11 mouse cellular contexts compared by ENCODE assay signal in genomic region chr11:19641153-19641552, GRCm38 (mm10).
A peak's percentile ranks its signal among the peaks of the same experiment; 100 is the strongest.
DNase-seq lines count a peak whose midpoint lies in the region; ATAC-seq and TF ChIP-seq lines count a peak whose summit lies in the region.
"Had no signal": no experiment of that assay in that cellular context is flagged by ENCODE, and none has a peak within 500 bp of the region (broad histone marks: within the 10 kb centered on the region; RNA-seq: fewer than 3 reads in every experiment).

No protein-coding gene starts in this region.

- H3K9ac ChIP-seq in intestine, embryonic 16.5 days (ENCODE audit: low read depth, low read length), result no peak overlapping the region

- H3K9me3 ChIP-seq in intestine, embryonic 16.5 days (ENCODE audit: control insufficient read depth, low read length), result no peaks in the 10 kb centered on the region

- CTCF ChIA-PET in Patski (lab: Charles Lee), result no interaction called here

- no peaks in the 10 kb centered on the region for H3K4me1 ChIP-seq in intestine, embryonic 16.5 days (ENCODE audit: control insufficient read depth, insufficient read depth, low read length)

- H3K27ac ChIP-seq in intestine, embryonic 16.5 days (ENCODE audit: low read length), result no peak overlapping the region

- TF ChIP-seq CTCF in Patski (IDR thresholded peaks at IDR 0.05), result no peak

- no peak overlapping the region for H3K4me3 ChIP-seq in intestine, embryonic 16.5 days (ENCODE audit: low read length)

- peak; percentile 60 for ATAC-seq in Patski
- ATAC-seq in intestine, embryonic 16.5 days, result no peak
- ATAC-seq: hindbrain, embryonic 16.5 days; midbrain, embryonic 16.5 days had no signal

- DNase-seq in heart, adult 11 months, result peak; percentile 90
- DNase-seq in heart, adult 8-10 months (ENCODE audit: low spot score), result no peak
- DNase-seq in Patski (ENCODE audit: low read depth, low spot score), result no peak
- peak; percentile 27 for DNase-seq in gastrocnemius, postnatal 14 days
- peak; percentile 20 for DNase-seq in kidney, postnatal 10 days
- no peak for DNase-seq in spleen, adult 18-20 months
- no peak for DNase-seq in spleen, postnatal 10 days (ENCODE audit: low spot score in 2 of 2)
- DNase-seq: lung, adult 2 months had no signal

- peaks cover 11% of the 10 kb centered on the region for H3K27me3 ChIP-seq in Patski
- no peaks in the 10 kb centered on the region for H3K27me3 ChIP-seq in intestine, embryonic 16.5 days (replicated peaks; ENCODE audit: control insufficient read depth, insufficient read depth, low read length)

- H3K36me3 ChIP-seq in intestine, embryonic 16.5 days (ENCODE audit: control insufficient read depth, insufficient read depth, low read length), result no peaks in the 10 kb centered on the region

- WGBS in intestine, embryonic 16.5 days, result 74% methylated on average over 8 of the region's 8 CpGs

- POLR2A ChIA-PET in Patski (lab: Charles Lee), result no interaction called here

- in situ Hi-C loops in Patski (cut with MboI; ENCODE audit: low pct_unique_long_range_greater_than_20kb), result no loop called here

- H3K4me2 ChIP-seq in intestine, embryonic 16.5 days (ENCODE audit: low read depth, low read length), result no peak overlapping the region

- intact Hi-C loops in gastrocnemius, postnatal 14 days (cut with DNase I; ENCODE audit: low total_unique reads), result no loop called here

Comparison
In these comparisons a context has a peak if more than half of its experiments do, and no peak if none do; other contexts are left out.
1. DNase-seq: peak in heart, adult 11 months (single experiment), gastrocnemius, postnatal 14 days (single experiment) and kidney, postnatal 10 days (single experiment); none in heart, adult 8-10 months (single experiment), Patski (single experiment), spleen, adult 18-20 months (0 of 2) and spleen, postnatal 10 days (0 of 2).